Mouse (Mus musculus) megakaryocyte, embryonic 14.5 days (primary cell): Measurements from ENCODE around the gene B3gnt4. TPM values are rescaled to one million over a fixed set of nuclear protein-coding genes. Genes with fewer than 3 reads are reported as not detected.

Experiments
- H3K27me3 ChIP-seq: replicated peaks from 2 replicates; pipeline ENCODE3; 2012; ENCODE audit warnings: inconsistent platforms
- H3K36me3 ChIP-seq: replicated peaks from 2 replicates; pipeline ENCODE3; 2012; ENCODE audit warnings: low read length, inconsistent platforms, mixed read lengths
- H3K4me1 ChIP-seq: 2 replicates; pipeline ENCODE4 v1.6.1; 2012; ENCODE audit warnings: inconsistent platforms
- H3K4me3 ChIP-seq: replicated peaks from 2 replicates; pipeline ENCODE3; 2012; ENCODE audit warnings: moderate library complexity, mild to moderate bottlenecking, inconsistent platforms
- H3K9me3 ChIP-seq: 2 replicates; pipeline ENCODE4 v1.6.1; 2012; ENCODE audit warnings: inconsistent platforms
- FLI1 ChIP-seq: IDR thresholded peaks from 2 replicates; pipeline ENCODE4 v1.6.1; 2012; ENCODE audit warnings: low read length, inconsistent platforms, mixed read lengths
- GATA1 ChIP-seq: IDR thresholded peaks from 3 replicates; pipeline ENCODE4 v1.6.1; 2012; ENCODE audit warnings: mixed read lengths, low read length, inconsistent platforms, borderline replicate concordance
- polyA plus RNA-seq: library from polyadenylated mRNA; stranded (reverse); fragments of >175 nt; gene quantifications from 2 replicates; pipeline ENCODE4 v1.2.3, GENCODE M21; 2012; ENCODE audit warnings: low replicate concordance; ENCODE audit not compliant: insufficient read depth

B3gnt4 gene
- not detected in 2 replicates for polyA plus RNA-seq

DNA sequence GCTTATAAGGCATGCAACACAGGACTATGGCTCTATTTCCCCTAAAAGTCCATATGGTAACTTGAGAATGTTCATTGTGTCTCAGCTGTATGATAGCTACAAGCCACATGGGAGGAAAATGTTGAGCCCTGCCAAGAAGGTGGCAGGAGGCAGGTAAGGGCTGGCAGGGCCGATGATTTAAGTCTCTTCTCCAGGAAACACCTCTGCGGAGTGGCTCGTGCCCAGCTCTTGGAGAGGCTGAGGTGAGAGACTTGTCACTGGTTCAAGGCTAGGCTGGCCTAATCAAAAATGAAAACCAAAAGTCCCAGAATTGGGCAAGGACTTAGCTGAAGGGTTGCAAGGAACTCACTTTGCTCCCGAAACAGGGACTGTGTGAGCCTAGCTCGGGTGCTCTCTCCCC, at the start of gene B3gnt4:
Gene B3gnt4 (plus strand): TSS at position 301 of the 400 bp plus-strand sequence.
- H3K4me3 ChIP-seq, result no peak within 1 kb of the TSS
- H3K9me3 ChIP-seq, result no peaks in the 10 kb centered on the region
- H3K27me3 ChIP-seq, result peaks cover 50% of the 10 kb centered on the region
- TF ChIP-seq GATA1, result no peak
- TF ChIP-seq FLI1, result no peak
- peaks cover 16% of the 10 kb centered on the region for H3K36me3 ChIP-seq
- peaks cover 29% of the 10 kb centered on the region for H3K4me1 ChIP-seq

GRCm38 (mm10) chr5:123461420-123461819, 48.8 kb upstream of the B3gnt4 start:
- no peaks in the 10 kb centered on the region for H3K9me3 ChIP-seq
- H3K4me3 ChIP-seq, result no peak overlapping the region
- H3K36me3 ChIP-seq, result peaks cover 18% of the 10 kb centered on the region
- peaks cover 3% of the 10 kb centered on the region; the same call in 1 of the 2 replicates for H3K4me1 ChIP-seq
- TF ChIP-seq FLI1, result no peak
- no peak for TF ChIP-seq GATA1
- H3K27me3 ChIP-seq, result peaks cover 7% of the 10 kb centered on the region

- Histone ChIP-seq H3K4me1 (peaks cover 3% of the 10 kb centered on the region; the same call in 1 of the 2 replicates), H3K36me3 (no peaks in the 10 kb centered on the region), H3K4me3 (no peak overlapping the region), H3K27me3 (peaks cover 22% of the 10 kb centered on the region), H3K9me3 (no peaks in the 10 kb centered on the region; the same call in 1 of the 2 replicates)
- no peak for TF ChIP-seq FLI1
- no peak for TF ChIP-seq GATA1
Measured at GRCm38 (mm10) chr5:123464638-123465037, 45.6 kb upstream of the B3gnt4 start.

DNA sequence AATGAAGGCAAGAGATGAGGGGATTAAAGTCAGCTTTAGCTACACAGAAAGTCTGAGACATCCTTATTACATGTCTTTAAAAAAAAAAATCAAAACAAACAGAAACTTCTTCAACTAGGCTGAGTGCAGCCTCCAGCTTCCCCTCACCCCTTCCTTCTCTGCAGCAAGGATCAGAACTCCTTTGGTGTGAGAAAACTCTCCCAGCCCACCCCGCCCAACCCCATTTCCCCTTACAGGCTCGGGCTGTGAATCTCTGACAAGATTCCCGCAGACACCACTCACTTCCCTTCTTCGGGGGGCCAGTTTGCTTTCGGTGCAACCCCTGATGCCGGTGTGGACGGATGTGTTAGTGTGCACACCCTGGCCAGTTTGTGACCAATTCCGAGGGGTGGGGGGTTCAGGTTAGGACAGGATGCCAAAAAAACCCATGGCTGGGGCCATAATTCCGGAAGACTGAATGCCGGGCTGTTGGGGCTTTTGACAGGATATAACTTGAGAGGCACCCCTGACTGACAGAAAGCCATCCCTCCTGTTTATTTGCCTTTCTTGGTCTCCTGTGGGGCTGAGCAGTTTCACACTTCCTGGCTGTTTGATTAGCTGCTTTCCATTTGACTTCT, 39.4 kb upstream of the B3gnt4 start:
- H3K4me3 ChIP-seq, result peak overlapping the region; percentile 86
- TF ChIP-seq GATA1 (no peak), FLI1 (no peak)
- H3K27me3 ChIP-seq, result peaks cover 29% of the 10 kb centered on the region
- no peaks in the 10 kb centered on the region; the same call in 1 of the 2 replicates for H3K9me3 ChIP-seq
- H3K4me1 ChIP-seq, result peaks cover 20% of the 10 kb centered on the region
- no peaks in the 10 kb centered on the region for H3K36me3 ChIP-seq

DNA sequence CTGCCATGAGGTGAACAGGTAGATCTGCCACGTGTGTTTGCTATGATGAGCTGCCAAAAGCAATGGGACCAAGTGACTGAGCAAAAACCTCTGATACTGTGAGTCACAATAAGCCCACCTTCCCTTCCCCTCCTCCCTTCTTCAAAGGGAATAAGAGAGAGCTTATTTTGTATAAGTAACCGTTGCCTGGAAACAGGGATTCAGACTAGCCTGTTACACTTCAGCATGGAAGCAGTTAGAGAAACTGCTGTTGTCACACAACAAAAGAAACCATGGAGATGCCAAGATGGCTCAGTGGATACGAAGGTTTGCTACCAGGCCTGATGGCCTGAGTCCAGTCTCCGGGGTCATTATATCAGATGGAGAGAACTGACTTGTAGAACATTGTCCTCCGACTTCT, 36.4 kb upstream of the B3gnt4 start:
- no peak for TF ChIP-seq FLI1
- no peak for TF ChIP-seq GATA1
- no peaks in the 10 kb centered on the region for H3K9me3 ChIP-seq
- H3K4me1 ChIP-seq, result peaks cover 20% of the 10 kb centered on the region
- H3K4me3 ChIP-seq, result no peak overlapping the region
- peaks cover 28% of the 10 kb centered on the region for H3K27me3 ChIP-seq
- H3K36me3 ChIP-seq, result no peaks in the 10 kb centered on the region

DNA sequence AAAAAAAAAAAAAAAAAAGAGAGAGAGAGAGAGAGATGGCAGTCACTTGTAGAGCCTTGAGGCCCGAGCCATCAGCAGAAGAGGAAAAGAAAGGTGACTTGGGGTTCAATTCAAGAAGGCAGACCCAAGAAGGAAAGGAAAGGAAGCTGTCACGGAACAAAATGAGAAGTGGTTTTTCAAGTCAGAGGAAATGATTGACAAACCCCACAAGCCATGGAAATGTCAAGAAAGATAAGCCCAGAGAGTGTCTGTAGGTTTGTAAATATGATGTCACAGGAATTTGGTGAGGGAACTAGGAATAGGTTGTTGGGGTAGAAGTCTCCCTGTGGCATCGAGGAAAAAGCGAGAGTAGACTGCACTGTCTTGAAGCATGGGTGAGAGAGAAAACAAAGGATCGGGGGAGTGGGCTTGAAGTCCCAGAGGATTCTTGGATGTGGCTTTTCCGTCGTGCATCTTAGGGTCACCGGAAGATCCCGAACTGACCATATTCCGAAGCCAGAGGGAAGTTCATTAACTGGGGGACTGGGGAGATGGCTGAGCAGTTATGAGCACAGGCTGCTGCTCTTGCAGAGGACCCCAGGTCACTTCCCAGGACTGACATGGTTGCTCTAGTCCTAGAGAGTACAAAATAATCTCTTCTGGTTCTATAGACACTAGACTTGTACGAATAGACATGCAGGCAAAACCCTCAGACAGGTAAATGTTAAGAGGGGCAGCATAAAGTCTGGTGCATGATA, 22.4 kb upstream of the B3gnt4 start:
- Histone ChIP-seq H3K4me3 (no peak overlapping the region), H3K9me3 (no peaks in the 10 kb centered on the region), H3K36me3 (no peaks in the 10 kb centered on the region), H3K4me1 (peaks cover 13% of the 10 kb centered on the region), H3K27me3 (peaks cover 64% of the 10 kb centered on the region)
- TF ChIP-seq FLI1 (no peak), GATA1 (no peak)

DNA sequence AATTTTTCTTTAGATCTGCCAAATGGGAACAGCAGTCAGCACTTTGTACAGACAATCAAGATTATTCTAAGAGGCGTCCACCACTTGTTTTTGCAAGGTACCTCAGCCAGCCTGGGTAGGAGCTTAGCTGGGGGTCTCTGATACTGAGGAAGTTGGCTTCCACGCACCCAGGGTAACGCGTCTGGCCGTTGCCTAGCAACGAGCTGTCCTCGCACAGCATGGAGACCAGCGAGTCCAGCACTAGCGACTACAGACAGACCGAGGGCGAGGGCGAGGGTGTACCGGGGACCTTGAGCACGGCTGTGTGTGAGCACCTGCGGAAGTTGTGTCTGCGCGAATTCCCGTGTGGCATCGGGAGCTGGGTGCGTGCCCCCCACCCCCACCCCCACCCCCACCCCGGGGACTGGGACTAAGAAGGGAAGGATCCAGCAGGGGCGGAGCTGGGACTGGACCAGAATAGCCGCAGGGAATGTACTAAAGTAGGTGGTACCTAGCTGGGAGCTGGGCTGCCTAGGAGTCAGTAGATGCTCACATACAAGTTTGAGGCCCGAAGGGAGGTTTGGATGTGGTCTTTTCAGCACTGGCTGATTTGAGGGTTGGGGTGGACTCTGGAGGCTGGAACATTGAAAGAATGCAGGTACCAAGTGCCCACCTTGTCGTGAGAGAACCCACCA, 21.0 kb upstream of the B3gnt4 start, which contains the start of the genes Lrrc43 and Il31:
Gene Lrrc43 (plus strand): TSS at position 194 of the 674 bp plus-strand sequence.
Gene Il31 (minus strand): TSS at position 378 of the 674 bp plus-strand sequence.
- H3K36me3 ChIP-seq, result no peaks in the 10 kb centered on the region
- no peak for TF ChIP-seq FLI1
- no peak for TF ChIP-seq GATA1
- peaks cover 7% of the 10 kb centered on the region for H3K9me3 ChIP-seq
- peaks cover 13% of the 10 kb centered on the region for H3K4me1 ChIP-seq
- peak within 1 kb of the TSS; percentile 70 for H3K4me3 ChIP-seq
- H3K27me3 ChIP-seq, result peaks cover 72% of the 10 kb centered on the region

DNA sequence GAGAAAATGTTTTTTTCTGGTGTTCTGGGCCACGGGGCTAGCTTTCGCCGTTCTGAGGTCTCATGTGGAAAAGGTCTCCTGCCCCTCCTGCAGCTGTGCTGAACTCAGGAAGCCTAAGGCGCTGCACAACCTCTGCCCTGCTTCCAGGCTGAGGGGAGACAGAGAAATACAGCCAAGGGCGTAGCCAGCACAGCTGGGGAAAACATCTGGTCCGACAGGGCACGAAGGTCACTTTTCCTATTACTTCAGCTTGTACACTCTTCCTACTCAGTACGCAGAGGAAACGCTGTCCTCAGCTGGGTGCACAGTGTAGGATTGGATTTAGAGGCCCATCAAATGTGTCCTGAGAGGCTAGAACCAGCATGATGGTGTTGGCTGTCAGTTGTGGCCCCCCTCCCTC, 20.3 kb upstream of the B3gnt4 start:
- peaks cover 9% of the 10 kb centered on the region for H3K9me3 ChIP-seq
- H3K4me1 ChIP-seq, result peaks cover 13% of the 10 kb centered on the region
- H3K36me3 ChIP-seq, result no peaks in the 10 kb centered on the region
- no peak overlapping the region for H3K4me3 ChIP-seq
- TF ChIP-seq FLI1, result no peak
- no peak for TF ChIP-seq GATA1
- peaks cover 69% of the 10 kb centered on the region for H3K27me3 ChIP-seq

DNA sequence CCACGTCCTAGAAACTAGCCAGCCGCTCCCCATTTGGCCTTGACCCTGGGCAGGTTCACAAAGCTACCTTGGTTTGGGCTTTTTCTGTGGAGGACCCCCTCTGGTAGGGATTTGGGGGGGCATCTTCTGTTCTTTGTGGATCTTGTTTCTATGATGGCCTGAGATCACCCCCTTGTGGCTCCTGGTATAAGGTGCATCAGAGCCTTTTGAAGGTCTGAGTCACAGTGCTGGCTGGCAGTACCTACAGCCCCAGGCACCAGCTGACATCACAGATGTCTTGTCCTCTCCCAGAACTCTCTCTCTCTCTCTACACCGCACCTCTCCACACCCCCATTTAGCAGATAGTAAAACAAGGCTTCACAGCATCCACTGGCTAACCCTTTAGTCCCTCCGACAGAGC, 10.5 kb upstream of the B3gnt4 start:
- no peaks in the 10 kb centered on the region for H3K36me3 ChIP-seq
- H3K4me3 ChIP-seq, result no peak overlapping the region
- TF ChIP-seq GATA1, result no peak
- TF ChIP-seq FLI1, result no peak
- peaks cover 34% of the 10 kb centered on the region for H3K4me1 ChIP-seq
- no peaks in the 10 kb centered on the region for H3K9me3 ChIP-seq
- peaks cover 64% of the 10 kb centered on the region for H3K27me3 ChIP-seq
